Mouse (Mus musculus): Measurements from ENCODE around the gene Lamc2. TPM values are rescaled to one million over a fixed set of nuclear protein-coding genes. Genes with fewer than 3 reads are reported as not detected.

Gene Lamc2
- polyA plus RNA-seq, 1 experiment from 2014 or later = 14.5 TPM

- no peak for ATAC-seq (ENCODE audit: insufficient number of reproducible peaks, low FRiP score, low TSS enrichment, low read depth)
- H3K4me2 ChIP-seq (replicated peaks) = no peak overlapping the region
- no peak overlapping the region for H3K9ac ChIP-seq
- H3K4me3 ChIP-seq (replicated peaks) = no peak overlapping the region
- 59% methylated on average over 12 of the region's 12 CpGs for WGBS
- H3K27ac ChIP-seq (replicated peaks) = no peak overlapping the region
- H3K4me1 ChIP-seq = peaks cover 17% of the 10 kb centered on the region
- no peaks in the 10 kb centered on the region for H3K9me3 ChIP-seq (replicated peaks)
- no peaks in the 10 kb centered on the region for H3K36me3 ChIP-seq
- no peaks in the 10 kb centered on the region for H3K27me3 ChIP-seq
Measured at GRCm38 (mm10) chr1:153174801-153175200, 11.4 kb downstream of the Lamc2 start.

- Histone ChIP-seq H3K4me2 (replicated peaks) (no peak overlapping the region), H3K4me3 (replicated peaks) (no peak overlapping the region), H3K36me3 (no peaks in the 10 kb centered on the region), H3K4me1 (peaks cover 21% of the 10 kb centered on the region), H3K27me3 (no peaks in the 10 kb centered on the region), H3K9ac (no peak overlapping the region), H3K9me3 (replicated peaks) (no peaks in the 10 kb centered on the region), H3K27ac (replicated peaks) (0 out of 2 replicates have a peak overlapping the region, but pooled peaks have one; percentile 40)
- 56% methylated on average over 3 of the region's 3 CpGs for WGBS
- 0 out of 2 replicates have a peak, but pooled peaks have one; percentile 53 for ATAC-seq (ENCODE audit: insufficient number of reproducible peaks, low FRiP score, low TSS enrichment, low read depth)
Measured at GRCm38 (mm10) chr1:153173276-153173675, 13.0 kb downstream of the Lamc2 start.

- H3K9me3 ChIP-seq (replicated peaks) = no peaks in the 10 kb centered on the region
- 22% methylated on average over 9 of the region's 9 CpGs for WGBS
- no peaks in the 10 kb centered on the region for H3K36me3 ChIP-seq
- no peak overlapping the region for H3K4me2 ChIP-seq (replicated peaks)
- peaks cover 21% of the 10 kb centered on the region for H3K4me1 ChIP-seq
- no peak overlapping the region for H3K4me3 ChIP-seq (replicated peaks)
- H3K9ac ChIP-seq = no peak overlapping the region
- H3K27ac ChIP-seq (replicated peaks) = peak overlapping the region; percentile 40
- peak; percentile 27; the same call in 1 of the 2 replicates for ATAC-seq (ENCODE audit: insufficient number of reproducible peaks, low FRiP score, low TSS enrichment, low read depth)
- no peaks in the 10 kb centered on the region for H3K27me3 ChIP-seq
Measured at GRCm38 (mm10) chr1:153172291-153172731, 13.9 kb downstream of the Lamc2 start.

- Histone ChIP-seq H3K9ac (no peak overlapping the region), H3K27me3 (no peaks in the 10 kb centered on the region), H3K9me3 (replicated peaks) (no peaks in the 10 kb centered on the region), H3K4me1 (peaks cover 21% of the 10 kb centered on the region), H3K4me2 (replicated peaks) (no peak overlapping the region), H3K4me3 (replicated peaks) (no peak overlapping the region), H3K36me3 (no peaks in the 10 kb centered on the region), H3K27ac (replicated peaks) (no peak overlapping the region)
- 64% methylated on average over 10 of the region's 10 CpGs for WGBS
- ATAC-seq (ENCODE audit: insufficient number of reproducible peaks, low FRiP score, low TSS enrichment, low read depth) = no peak
Measured at GRCm38 (mm10) chr1:153171011-153171410, 15.2 kb downstream of the Lamc2 start.

GRCm38 (mm10) chr1:153168293-153168692 is 18.0 kb downstream of the Lamc2 start:
- 38% methylated on average over 5 of the region's 5 CpGs for WGBS
- no peak overlapping the region for H3K9ac ChIP-seq
- H3K4me1 ChIP-seq = peaks cover 15% of the 10 kb centered on the region
- no peaks in the 10 kb centered on the region for H3K36me3 ChIP-seq
- no peak overlapping the region for H3K4me3 ChIP-seq (replicated peaks)
- no peak; the same call in 1 of the 2 replicates for ATAC-seq (ENCODE audit: insufficient number of reproducible peaks, low FRiP score, low TSS enrichment, low read depth)
- no peaks in the 10 kb centered on the region for H3K27me3 ChIP-seq
- H3K9me3 ChIP-seq (replicated peaks) = no peaks in the 10 kb centered on the region
- no peak overlapping the region for H3K4me2 ChIP-seq (replicated peaks)
- H3K27ac ChIP-seq (replicated peaks) = no peak overlapping the region

- Histone ChIP-seq H3K4me2 (replicated peaks) (no peak overlapping the region), H3K9ac (no peak overlapping the region), H3K27ac (replicated peaks) (no peak overlapping the region), H3K4me1 (peaks cover 12% of the 10 kb centered on the region), H3K36me3 (no peaks in the 10 kb centered on the region), H3K4me3 (replicated peaks) (no peak overlapping the region), H3K9me3 (replicated peaks) (no peaks in the 10 kb centered on the region), H3K27me3 (no peaks in the 10 kb centered on the region)
- no peak for ATAC-seq (ENCODE audit: insufficient number of reproducible peaks, low FRiP score, low TSS enrichment, low read depth)
- WGBS = 69% methylated on average over 3 of the region's 3 CpGs
Measured at GRCm38 (mm10) chr1:153163831-153164230, 22.4 kb downstream of the Lamc2 start.

- H3K4me2 ChIP-seq (replicated peaks) = no peak overlapping the region
- peaks cover 9% of the 10 kb centered on the region for H3K4me1 ChIP-seq
- 76% methylated on average over 4 of the region's 4 CpGs for WGBS
- H3K27ac ChIP-seq (replicated peaks) = no peak overlapping the region
- H3K36me3 ChIP-seq = no peaks in the 10 kb centered on the region
- H3K9me3 ChIP-seq (replicated peaks) = no peaks in the 10 kb centered on the region
- H3K4me3 ChIP-seq (replicated peaks) = no peak overlapping the region
- no peak overlapping the region for H3K9ac ChIP-seq
- no peak for ATAC-seq (ENCODE audit: insufficient number of reproducible peaks, low FRiP score, low TSS enrichment, low read depth)
- no peaks in the 10 kb centered on the region for H3K27me3 ChIP-seq
Measured at GRCm38 (mm10) chr1:153159137-153159536, 27.1 kb downstream of the Lamc2 start.

GRCm38 (mm10) chr1:153157021-153157623 is 29.1 kb downstream of the Lamc2 start:
- no peak overlapping the region for H3K4me3 ChIP-seq (replicated peaks)
- H3K4me2 ChIP-seq (replicated peaks) = no peak overlapping the region
- H3K4me1 ChIP-seq = peaks cover 16% of the 10 kb centered on the region
- 73% methylated on average over 5 of the region's 5 CpGs for WGBS
- no peak overlapping the region for H3K27ac ChIP-seq (replicated peaks)
- no peaks in the 10 kb centered on the region for H3K9me3 ChIP-seq (replicated peaks)
- no peaks in the 10 kb centered on the region for H3K36me3 ChIP-seq
- no peak for ATAC-seq (ENCODE audit: insufficient number of reproducible peaks, low FRiP score, low TSS enrichment, low read depth)
- no peak overlapping the region for H3K9ac ChIP-seq
- no peaks in the 10 kb centered on the region for H3K27me3 ChIP-seq

GRCm38 (mm10) chr1:153155364-153155763 is 30.9 kb downstream of the Lamc2 start:
- no peak for ATAC-seq (ENCODE audit: insufficient number of reproducible peaks, low FRiP score, low TSS enrichment, low read depth)
- Histone ChIP-seq H3K4me2 (replicated peaks) (no peak overlapping the region), H3K4me1 (peaks cover 8% of the 10 kb centered on the region; the same call in 1 of the 2 replicates), H3K9me3 (replicated peaks) (no peaks in the 10 kb centered on the region), H3K36me3 (no peaks in the 10 kb centered on the region), H3K27ac (replicated peaks) (no peak overlapping the region), H3K4me3 (replicated peaks) (no peak overlapping the region), H3K27me3 (no peaks in the 10 kb centered on the region), H3K9ac (no peak overlapping the region)
- 61% methylated on average over 8 of the region's 8 CpGs for WGBS

GRCm38 (mm10) chr1:153153619-153154137 is 32.6 kb downstream of the Lamc2 start:
- peaks cover 7% of the 10 kb centered on the region; the same call in 1 of the 2 replicates for H3K4me1 ChIP-seq
- no peak overlapping the region for H3K4me2 ChIP-seq (replicated peaks)
- H3K9me3 ChIP-seq (replicated peaks) = no peaks in the 10 kb centered on the region
- no peaks in the 10 kb centered on the region for H3K36me3 ChIP-seq
- H3K4me3 ChIP-seq (replicated peaks) = no peak overlapping the region
- ATAC-seq (ENCODE audit: insufficient number of reproducible peaks, low FRiP score, low TSS enrichment, low read depth) = peak; percentile 61; the same call in 1 of the 2 replicates
- no peak overlapping the region for H3K9ac ChIP-seq
- 66% methylated on average over 10 of the region's 10 CpGs for WGBS
- H3K27ac ChIP-seq (replicated peaks) = no peak overlapping the region
- H3K27me3 ChIP-seq = no peaks in the 10 kb centered on the region

- 57% methylated on average over 7 of the region's 7 CpGs for WGBS
- Histone ChIP-seq H3K4me2 (replicated peaks) (no peak overlapping the region), H3K4me3 (replicated peaks) (no peak overlapping the region), H3K27ac (replicated peaks) (no peak overlapping the region), H3K27me3 (no peaks in the 10 kb centered on the region), H3K4me1 (peaks cover 7% of the 10 kb centered on the region; the same call in 1 of the 2 replicates), H3K9ac (no peak overlapping the region), H3K9me3 (replicated peaks) (no peaks in the 10 kb centered on the region), H3K36me3 (no peaks in the 10 kb centered on the region)
- no peak for ATAC-seq (ENCODE audit: insufficient number of reproducible peaks, low FRiP score, low TSS enrichment, low read depth)
Measured at GRCm38 (mm10) chr1:153152594-153152993, 33.7 kb downstream of the Lamc2 start.

- WGBS = 58% methylated on average over 5 of the region's 5 CpGs
- no peak overlapping the region for H3K4me3 ChIP-seq (replicated peaks)
- ATAC-seq (ENCODE audit: insufficient number of reproducible peaks, low FRiP score, low TSS enrichment, low read depth) = no peak
- H3K27ac ChIP-seq (replicated peaks) = no peak overlapping the region
- no peaks in the 10 kb centered on the region for H3K36me3 ChIP-seq
- no peak overlapping the region for H3K9ac ChIP-seq
- H3K9me3 ChIP-seq (replicated peaks) = no peaks in the 10 kb centered on the region
- H3K4me1 ChIP-seq = peaks cover 9% of the 10 kb centered on the region; the same call in 1 of the 2 replicates
- H3K27me3 ChIP-seq = no peaks in the 10 kb centered on the region
- H3K4me2 ChIP-seq (replicated peaks) = no peak overlapping the region
Measured at GRCm38 (mm10) chr1:153145791-153146190, 40.5 kb downstream of the Lamc2 start.
